Mouse (Mus musculus): ENCODE measurements around the gene Rela.

GRCm38 (mm10) chr19:5640339-5640738, 3.1 kb downstream of the Rela start:
- no peak for TF ChIP-seq EP300 (IDR thresholded peaks at IDR 0.05)
- TF ChIP-seq CTCF (IDR thresholded peaks at IDR 0.05) = no peak

Measured in lung, postnatal 0 days (tissue).